Mouse (Mus musculus) layer of hippocampus, adult 2 months (tissue): ENCODE results near the gene Surf4. TPM values are rescaled to one million over a fixed set of nuclear protein-coding genes. Genes with fewer than 3 reads are reported as not detected.

Source experiments
- DNase-seq, 2 experiments: peaks; one replicate each; pipeline ENCODE4 v3.0.0; 2022; ENCODE audit warnings: low spot score in 2 of 2
- H3K27ac ChIP-seq: fragments of 200-600 bp; 2 replicates; pipeline ENCODE4 v1.8.1; 2022
- H3K4me3 ChIP-seq: fragments of 200-600 bp; 2 replicates; pipeline ENCODE4 v1.8.1; 2022; ENCODE audit warnings: mild to moderate bottlenecking
- CTCF ChIP-seq: fragments of 200-600 bp; conservative IDR thresholded peaks from 2 replicates; pipeline ENCODE4 v1.8.1; 2022; ENCODE audit warnings: antibody characterized with exemption, mild to moderate bottlenecking, moderate library complexity
- total RNA-seq, 2 experiments: library from RNA; stranded (reverse); gene quantifications; 2 replicates each; pipeline ENCODE4 v1.2.3; 2021

The Surf4 gene
- total RNA-seq, 2 experiments from 2014 or later = 51.9 to 55.2 TPM

GRCm38 (mm10) chr2:26952866-26953265, 19.1 kb upstream of the Surf4 start:
- no peak for DNase-seq
- no peak overlapping the region for H3K4me3 ChIP-seq
- H3K27ac ChIP-seq = no peak overlapping the region
- TF ChIP-seq CTCF = no peak

GRCm38 (mm10) chr2:26952193-26952592, 18.5 kb upstream of the Surf4 start:
- Histone ChIP-seq H3K4me3 (no peak overlapping the region), H3K27ac (no peak overlapping the region)
- TF ChIP-seq CTCF = no peak
- DNase-seq = no peak

- Histone ChIP-seq H3K27ac (no peak overlapping the region), H3K4me3 (no peak overlapping the region)
- no peak for DNase-seq
- TF ChIP-seq CTCF = no peak
Measured at GRCm38 (mm10) chr2:26951346-26951905, 17.7 kb upstream of the Surf4 start.

GRCm38 (mm10) chr2:26950411-26950810, 16.7 kb upstream of the Surf4 start:
- no peak overlapping the region for H3K27ac ChIP-seq

GRCm38 (mm10) chr2:26943253-26943652, 9.5 kb upstream of the Surf4 start:
- H3K27ac ChIP-seq = no peak overlapping the region
- no peak for TF ChIP-seq CTCF
- no peak for DNase-seq
- no peak overlapping the region for H3K4me3 ChIP-seq

More at GRCm38 (mm10) chr2:26950411-26950810, 16.7 kb upstream of the Surf4 start:
- no peak for TF ChIP-seq CTCF
- no peak for DNase-seq
- H3K4me3 ChIP-seq = no peak overlapping the region

GRCm38 (mm10) chr2:26941539-26941938, 7.8 kb upstream of the Surf4 start:
- TF ChIP-seq CTCF = peak; percentile 35
- no peak overlapping the region for H3K4me3 ChIP-seq
- no peak overlapping the region for H3K27ac ChIP-seq

GRCm38 (mm10) chr2:26936425-26936824, 2.7 kb upstream of the Surf4 start:
- TF ChIP-seq CTCF = no peak
- DNase-seq = no peak
- Histone ChIP-seq H3K27ac (no peak overlapping the region), H3K4me3 (no peak overlapping the region)

More at GRCm38 (mm10) chr2:26941539-26941938, 7.8 kb upstream of the Surf4 start:
- no peak for DNase-seq

GRCm38 (mm10) chr2:26935286-26935685, 1.6 kb upstream of the Surf4 start:
- TF ChIP-seq CTCF = no peak
- no peak for DNase-seq
- Histone ChIP-seq H3K27ac (no peak overlapping the region), H3K4me3 (no peak overlapping the region)

GRCm38 (mm10) chr2:26932473-26933303, 1.0 kb downstream of the Surf4 start:
- H3K27ac ChIP-seq = peak overlapping the region; percentile 93
- TF ChIP-seq CTCF = no peak

GRCm38 (mm10) chr2:26930390-26930789, 3.3 kb downstream of the Surf4 start:
- peak overlapping the region; percentile 15; the same call in 1 of the 2 replicates for H3K27ac ChIP-seq
- no peak overlapping the region for H3K4me3 ChIP-seq
- peak; percentile 68 to 69 for DNase-seq
- peak; percentile 84 for TF ChIP-seq CTCF

More at GRCm38 (mm10) chr2:26932473-26933303, 1.0 kb downstream of the Surf4 start:
- H3K4me3 ChIP-seq = peak overlapping the region; percentile 94
- DNase-seq = no peak

- H3K27ac ChIP-seq = no peak overlapping the region
- H3K4me3 ChIP-seq = no peak overlapping the region
- no peak for DNase-seq
- no peak for TF ChIP-seq CTCF
Measured at GRCm38 (mm10) chr2:26927745-26928476, 5.8 kb downstream of the Surf4 start.

- Histone ChIP-seq H3K27ac (no peak overlapping the region), H3K4me3 (no peak overlapping the region)
- no peak for DNase-seq
- TF ChIP-seq CTCF = no peak
Measured at GRCm38 (mm10) chr2:26921784-26922183, 11.9 kb downstream of the Surf4 start.

GRCm38 (mm10) chr2:26920190-26920855, 13.4 kb downstream of the Surf4 start:
- H3K27ac ChIP-seq = no peak overlapping the region
- H3K4me3 ChIP-seq = no peak overlapping the region
- DNase-seq = no peak
- no peak for TF ChIP-seq CTCF
